Mouse (Mus musculus) midbrain, embryonic 13.5 days (tissue): ENCODE measurements around the gene Atp5j. TPM values are rescaled to one million over a fixed set of nuclear protein-coding genes. Genes with fewer than 3 reads are reported as not detected.

Experiments used
- polyA plus RNA-seq: library from polyadenylated mRNA; unstranded; fragments of >200 nt; fragmentation: Nextera tagmentation; extraction: Ambion mirVana; gene quantifications from 2 replicates; pipeline ENCODE4 v1.2.1, GENCODE M21; 2015

Gene Atp5j
- polyA plus RNA-seq, 1 experiment from 2014 or later, result 827 TPM

Other genes starting within 250 kb of the Atp5j start
- gene Mrpl39, start 99.9 kb downstream of the Atp5j start, polyA plus RNA-seq, result 43.9 and 49.6 TPM in 2 replicates
- gene Jam2, start 61.5 kb downstream of the Atp5j start, polyA plus RNA-seq, result 40.7 and 44.1 TPM in 2 replicates
- 22.8 and 23.4 TPM in 2 replicates for gene Gabpa, start 700 bp downstream of the Atp5j start, polyA plus RNA-seq